Mouse (Mus musculus) liver, embryonic 14.5 days (tissue): Measurements from ENCODE around the gene Trim9.

Experiments used
- CTCF ChIP-seq: IDR thresholded peaks from 2 replicates; pipeline ENCODE4 v1.5.1; 2016; ENCODE audit warnings: antibody characterized with exemption, low read depth, control low read depth
- EP300 ChIP-seq: IDR thresholded peaks from 2 replicates; pipeline ENCODE4 v1.6.1; 2016; ENCODE audit warnings: antibody characterized with exemption, low read depth

DNA sequence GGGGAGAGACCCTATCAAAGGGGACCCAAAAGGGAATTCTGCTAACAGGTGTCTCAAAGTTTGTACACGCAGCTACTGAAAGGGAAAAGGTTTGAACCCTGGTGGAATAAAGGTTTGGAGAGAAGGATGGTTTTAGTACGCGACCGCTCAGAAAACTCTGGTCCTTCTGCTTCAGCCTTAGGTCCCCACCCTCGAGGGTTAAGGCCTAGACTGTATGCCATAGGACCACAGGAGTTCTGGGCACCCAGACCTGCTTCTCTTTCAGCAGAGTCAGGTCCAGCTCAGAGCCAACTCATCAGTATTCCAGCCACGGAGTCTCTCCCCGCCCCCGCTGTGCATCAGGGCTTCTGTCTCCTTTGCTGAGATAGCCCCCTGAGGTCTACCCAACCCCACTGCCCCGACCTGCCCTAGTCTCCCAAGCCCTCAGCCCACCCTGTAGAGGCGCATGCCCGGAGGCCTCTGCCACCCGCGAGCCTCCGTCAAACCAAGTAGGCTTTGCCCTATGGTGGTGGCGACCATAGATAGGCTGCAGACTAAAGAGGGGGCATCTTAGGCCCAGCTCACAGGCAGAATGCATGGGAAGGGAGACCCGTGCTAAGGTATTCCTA lies 1.8 kb downstream of the Trim9 start:
- no peak for TF ChIP-seq CTCF
- no peak for TF ChIP-seq EP300
